Mouse (Mus musculus) mesoderm, embryonic 11.5 days (tissue): Measurements from ENCODE around the gene Selenok.

ENCODE experiments used
- DNase-seq: peaks from one replicate; pipeline ENCODE4 v3.0.0-alpha.2; 2012; ENCODE audit warnings: low read depth, low spot score

Gene Selenok

DNA sequence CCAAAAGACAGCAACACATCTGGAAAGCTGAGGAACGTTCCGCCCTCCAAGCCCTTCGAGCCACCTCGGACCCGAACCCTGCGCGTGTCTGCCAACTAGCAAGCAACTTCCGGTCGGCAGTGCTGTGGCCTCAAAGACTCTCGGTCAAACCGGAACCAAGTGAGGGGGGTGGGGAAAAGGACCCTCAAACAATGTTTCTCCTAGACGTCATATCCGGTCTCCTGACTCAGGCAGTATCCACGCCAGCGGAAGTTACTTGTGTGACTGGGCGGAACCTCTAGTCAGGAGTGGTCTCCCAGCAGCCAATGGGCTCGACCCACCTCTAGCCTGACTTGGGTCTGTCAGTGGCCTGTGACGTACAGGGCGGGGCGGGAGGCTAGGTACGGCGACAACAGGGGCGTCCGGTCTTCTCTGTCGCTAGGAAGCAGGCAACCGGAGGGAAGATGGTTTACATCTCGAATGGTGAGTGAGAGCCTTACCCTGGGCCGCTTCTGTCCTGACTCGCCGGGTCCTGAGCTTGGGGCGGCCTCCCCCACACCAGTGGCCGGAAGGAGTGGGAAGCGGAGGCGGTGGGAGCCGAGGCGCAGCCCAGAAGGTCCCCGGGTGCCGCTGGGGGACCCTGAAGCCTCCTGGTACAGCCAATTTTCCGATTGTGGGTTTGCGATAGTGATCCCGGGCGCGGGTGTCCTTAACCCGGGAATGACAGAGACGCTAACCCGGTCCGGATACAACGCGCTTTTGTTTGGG, at the start of gene Selenok:
TSS of gene Selenok (plus strand) at position 234 of the 747 bp plus-strand sequence.
- DNase-seq = peak; percentile 98

DNA sequence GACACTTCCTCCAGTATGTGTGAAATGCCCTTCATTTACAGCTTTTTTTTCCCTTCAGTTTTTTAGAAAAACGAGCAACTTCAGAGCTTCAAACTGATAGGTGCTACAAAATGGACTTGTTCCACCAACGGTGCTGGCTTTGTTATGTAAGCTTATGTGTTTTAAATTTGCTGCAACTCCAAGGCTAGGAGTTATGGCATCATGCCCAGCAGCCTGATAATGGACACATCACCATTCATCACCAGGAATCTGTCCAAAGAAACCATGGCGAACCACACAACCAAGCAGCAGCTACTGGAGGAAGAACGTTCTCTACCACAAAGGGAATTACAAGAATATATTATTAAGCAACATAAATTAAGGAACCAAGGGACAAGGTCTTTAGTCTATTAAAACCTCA, 39.1 kb upstream of the Selenok start:
- no peak for DNase-seq

DNA sequence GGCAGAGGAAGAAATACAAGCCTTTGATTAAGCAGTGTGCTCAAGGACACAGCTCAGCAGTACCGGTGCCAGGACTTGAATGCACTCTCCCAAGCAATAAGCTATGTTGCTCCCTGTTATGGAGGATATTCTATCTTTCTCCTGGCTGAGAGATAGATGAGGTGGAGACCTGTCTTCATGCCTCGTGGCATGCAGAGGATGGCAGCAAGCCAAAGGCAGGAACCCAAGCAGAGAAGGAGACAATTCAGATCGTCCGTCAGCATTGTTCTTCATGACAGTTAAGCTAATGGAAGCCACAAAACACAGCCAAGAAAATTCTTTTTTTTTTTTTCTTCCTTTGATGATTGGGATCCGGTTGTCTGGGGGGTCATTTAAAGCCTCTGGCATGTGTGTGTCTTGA, 32.6 kb upstream of the Selenok start:
- no peak for DNase-seq

DNA sequence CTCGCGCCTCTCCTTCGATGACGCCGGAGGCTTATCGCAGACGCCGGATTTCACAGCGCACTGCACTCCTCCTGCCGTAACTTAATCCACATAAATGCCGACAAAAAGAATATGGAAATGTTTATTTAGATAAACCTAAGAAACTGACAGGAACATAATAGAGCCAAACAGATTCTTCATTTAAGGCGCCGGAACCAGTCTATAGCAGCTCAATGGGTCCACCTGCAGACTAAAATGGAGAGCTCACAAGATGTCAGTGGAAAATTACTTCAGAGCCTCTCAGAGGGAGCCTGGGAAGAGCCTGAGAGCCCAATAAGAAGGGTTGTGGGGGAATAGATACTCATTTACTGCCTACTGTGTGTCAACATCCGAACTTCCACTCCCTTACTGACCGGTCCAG, 30.6 kb upstream of the Selenok start:
- DNase-seq = no peak

DNA sequence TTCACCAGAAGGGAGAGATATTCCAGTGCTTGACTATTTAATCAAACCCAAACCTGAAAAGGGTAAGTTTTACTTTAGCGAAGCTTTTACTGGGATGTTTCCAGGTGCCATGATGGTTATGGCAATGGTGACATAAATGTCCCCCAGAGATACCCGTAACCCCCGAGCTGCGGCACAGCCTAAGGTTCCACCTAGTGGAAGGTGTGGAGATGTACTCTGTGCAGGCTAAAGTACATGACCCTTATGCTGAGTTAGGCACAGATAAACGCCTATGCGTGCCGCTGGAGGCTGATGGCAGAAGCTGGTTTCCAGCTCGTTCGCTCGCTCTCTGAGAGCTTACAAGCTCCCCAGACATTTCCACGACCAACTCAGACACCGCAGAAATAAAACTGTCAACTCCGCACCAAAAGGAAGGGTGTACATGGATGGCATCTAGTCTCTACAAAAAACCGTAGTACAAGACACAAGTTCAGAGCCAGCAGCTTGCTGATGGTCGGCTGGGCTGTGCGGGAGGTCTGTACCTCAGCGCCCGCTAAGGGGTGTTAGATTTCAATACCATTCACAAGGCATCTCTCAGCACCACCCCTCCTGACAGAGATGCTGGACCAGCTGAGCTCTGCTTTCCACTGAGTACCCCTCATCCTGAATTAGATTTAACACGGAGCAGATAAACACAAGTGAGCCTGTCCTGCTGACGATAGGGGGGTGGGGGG, 28.4 kb upstream of the Selenok start:
- DNase-seq = peak; percentile 23

DNA sequence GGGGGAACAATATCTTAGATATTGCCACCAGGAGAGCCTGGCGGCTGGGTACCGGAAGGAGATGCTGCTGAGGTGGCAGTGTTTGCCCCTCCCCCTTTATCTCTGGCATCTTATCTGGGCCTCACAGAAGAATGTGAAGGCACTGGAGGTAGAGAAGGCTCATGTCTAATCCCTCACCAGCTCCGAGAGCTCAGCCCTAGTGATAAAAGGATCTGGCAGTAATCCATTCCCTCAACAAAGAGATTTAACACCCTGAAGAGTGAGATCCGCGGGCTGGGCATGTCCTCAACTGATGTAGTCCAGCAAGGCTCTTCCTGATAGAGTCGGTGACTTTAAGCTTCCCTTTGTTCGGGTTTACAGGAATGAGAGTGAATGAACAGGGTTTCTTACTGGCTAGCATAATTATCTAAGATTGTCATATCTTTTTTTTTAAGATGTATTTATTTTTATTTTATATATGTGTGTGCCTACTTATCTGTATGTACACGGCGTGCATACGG, 27.7 kb upstream of the Selenok start:
- peak; percentile 14 for DNase-seq

DNA sequence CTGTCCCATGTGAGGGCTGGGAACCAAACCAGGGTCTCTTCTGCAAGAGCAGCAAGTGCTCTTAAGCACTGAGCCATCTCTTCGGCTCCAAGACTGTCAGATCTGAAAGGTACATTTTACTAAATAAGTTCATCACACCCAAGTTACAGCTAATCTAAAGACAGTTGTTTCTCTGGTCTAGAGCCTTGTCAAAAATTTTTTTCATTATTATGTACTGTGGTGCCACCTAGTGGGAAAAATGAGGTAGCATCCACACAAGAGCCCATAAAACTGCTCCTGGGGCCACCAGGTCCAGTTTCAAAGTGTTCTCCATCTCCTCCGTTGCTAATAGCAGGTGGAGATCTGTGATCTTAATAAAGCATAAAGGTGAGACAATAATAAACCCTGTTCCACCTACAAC, 27.2 kb upstream of the Selenok start:
- peak; percentile 69 for DNase-seq

DNA sequence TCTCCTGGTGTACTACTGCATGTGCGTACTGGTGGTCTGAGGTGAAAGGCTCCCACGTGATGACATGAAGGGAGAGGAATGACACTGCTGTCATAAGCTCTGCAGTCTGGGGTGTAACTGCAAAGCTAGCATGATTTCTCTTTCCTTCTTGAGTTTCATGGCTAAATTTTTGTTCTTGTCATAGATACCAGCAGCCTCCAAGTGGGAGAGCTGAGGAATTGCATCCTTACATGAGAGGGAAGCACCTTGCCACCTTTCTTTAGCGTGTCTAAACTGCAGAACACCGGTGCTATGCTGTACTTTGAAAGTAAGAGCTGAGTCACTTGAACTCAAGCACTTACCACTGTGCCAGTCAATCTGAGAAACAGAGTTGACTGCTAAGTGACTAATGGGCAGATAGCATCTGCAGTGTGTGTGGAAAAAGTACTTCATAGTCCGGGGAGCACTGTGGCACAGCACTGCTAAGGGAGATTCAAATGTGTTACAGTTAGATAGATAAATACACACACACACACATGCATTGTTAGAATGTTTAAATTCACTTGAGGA, 21.3 kb upstream of the Selenok start:
- no peak for DNase-seq

DNA sequence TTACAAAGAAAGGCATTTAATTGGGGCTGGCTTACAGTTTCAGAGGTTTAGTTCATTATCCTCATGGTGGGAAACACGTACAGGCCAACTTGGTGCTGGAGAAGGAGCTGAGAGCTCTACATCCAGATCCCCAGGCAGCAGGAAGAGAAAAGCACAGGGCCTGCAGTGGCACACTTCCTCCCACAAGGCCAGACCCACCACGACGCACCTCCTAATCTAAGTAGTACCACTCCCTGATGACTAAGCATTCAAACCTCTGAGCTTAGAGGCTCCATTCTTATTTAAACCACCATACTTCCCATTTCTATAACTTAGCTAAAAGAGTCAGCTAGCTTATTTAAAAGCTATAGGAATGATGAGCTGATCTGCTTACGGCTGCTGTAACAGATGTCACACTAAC, 17.3 kb upstream of the Selenok start:
- DNase-seq = no peak

DNA sequence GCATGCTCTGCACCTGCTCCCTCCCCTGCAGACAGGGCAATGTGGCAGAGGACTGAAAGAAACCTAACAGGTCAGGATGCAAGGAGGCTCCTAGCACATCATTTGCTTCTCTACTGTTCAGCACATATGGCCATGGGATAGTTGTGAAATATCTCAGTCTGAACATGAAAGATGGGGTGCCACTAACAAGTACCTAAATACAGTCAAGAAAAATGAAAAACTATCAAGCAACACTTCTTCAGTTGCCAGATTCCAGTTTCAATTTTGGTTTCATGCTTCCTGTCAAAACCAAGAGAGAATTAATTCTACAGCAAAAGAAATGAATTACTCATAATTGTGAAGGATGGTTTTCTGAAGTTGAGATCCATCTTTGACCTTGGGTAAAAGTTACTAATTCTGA, 10.7 kb upstream of the Selenok start:
- no peak for DNase-seq

DNA sequence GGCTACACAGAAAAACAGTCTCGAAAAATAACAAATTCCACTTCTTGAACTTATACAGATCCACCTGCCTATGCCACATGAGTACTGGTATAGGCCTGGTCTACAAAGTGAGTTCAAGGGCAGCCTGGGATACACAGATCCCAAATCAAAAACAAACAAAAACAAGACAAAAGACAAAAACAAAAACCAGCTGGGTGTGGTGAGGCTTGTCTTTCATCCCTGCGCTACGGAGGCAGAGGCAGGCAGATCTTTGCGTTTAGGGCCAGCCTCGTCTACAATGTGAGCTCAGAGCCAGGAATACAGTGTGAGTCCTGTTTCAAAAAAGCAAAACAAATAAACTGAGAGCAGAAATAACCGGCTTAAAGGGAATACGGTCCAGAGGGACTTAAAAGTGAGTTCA, 497 bp upstream of the Selenok start:
- no peak for DNase-seq

DNA sequence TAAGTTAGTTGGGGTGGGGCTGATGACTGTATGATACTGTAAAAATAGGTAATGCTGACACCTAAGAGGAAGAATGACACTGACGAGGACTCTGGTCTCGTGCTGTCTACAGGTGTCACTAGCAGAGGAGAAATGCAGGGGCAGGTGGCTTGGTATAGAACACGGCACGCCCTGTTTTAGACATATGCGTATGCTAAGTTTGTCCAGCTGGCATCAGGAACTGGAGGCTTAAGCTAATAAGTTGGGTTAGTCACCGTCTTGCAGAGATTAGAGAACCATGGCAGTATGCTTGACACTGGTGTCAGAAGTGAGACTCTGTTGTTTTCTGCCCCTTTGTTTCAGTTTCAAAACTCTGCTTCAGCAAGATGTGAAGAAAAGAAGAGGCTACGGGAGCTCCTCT, 3.3 kb downstream of the Selenok start:
- DNase-seq = no peak

DNA sequence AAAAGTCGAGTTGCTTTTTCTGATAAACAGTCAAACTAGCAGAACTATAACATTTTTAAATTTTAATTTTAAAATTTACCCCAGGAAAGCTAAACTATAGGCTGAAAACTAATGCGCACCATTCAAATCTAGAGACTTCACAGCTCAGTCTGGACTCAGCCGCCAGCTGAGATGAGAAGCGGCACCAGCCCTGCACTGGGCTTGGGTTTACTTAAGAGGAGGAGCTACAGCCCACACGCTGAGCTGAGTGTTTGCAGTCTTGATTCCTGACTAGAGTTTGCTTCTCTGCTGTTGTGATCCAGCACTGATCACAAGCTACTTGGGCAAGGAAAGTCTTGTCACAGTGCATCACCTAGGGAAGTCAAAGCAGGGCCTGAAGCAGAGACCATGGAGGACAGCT, 3.9 kb downstream of the Selenok start:
- DNase-seq = no peak

DNA sequence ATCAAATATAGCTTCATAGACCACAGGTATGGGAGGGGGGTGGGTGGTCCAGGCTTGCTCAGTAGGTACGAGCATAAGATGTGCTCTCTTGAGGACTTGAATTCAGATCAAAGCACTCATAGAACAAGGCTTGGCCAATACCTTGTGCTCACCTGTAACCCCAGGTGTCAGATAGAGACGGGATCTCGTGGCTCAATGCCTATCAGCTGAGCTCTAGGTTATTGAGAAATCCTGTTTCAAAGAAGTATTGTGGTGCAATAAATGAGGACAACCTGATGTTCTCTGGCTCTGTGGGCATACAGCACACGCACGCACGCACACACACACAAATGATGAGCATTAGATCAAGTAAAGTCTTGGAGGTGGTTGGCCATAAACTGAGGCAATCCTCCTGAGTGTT, 8.8 kb downstream of the Selenok start:
- no peak for DNase-seq

DNA sequence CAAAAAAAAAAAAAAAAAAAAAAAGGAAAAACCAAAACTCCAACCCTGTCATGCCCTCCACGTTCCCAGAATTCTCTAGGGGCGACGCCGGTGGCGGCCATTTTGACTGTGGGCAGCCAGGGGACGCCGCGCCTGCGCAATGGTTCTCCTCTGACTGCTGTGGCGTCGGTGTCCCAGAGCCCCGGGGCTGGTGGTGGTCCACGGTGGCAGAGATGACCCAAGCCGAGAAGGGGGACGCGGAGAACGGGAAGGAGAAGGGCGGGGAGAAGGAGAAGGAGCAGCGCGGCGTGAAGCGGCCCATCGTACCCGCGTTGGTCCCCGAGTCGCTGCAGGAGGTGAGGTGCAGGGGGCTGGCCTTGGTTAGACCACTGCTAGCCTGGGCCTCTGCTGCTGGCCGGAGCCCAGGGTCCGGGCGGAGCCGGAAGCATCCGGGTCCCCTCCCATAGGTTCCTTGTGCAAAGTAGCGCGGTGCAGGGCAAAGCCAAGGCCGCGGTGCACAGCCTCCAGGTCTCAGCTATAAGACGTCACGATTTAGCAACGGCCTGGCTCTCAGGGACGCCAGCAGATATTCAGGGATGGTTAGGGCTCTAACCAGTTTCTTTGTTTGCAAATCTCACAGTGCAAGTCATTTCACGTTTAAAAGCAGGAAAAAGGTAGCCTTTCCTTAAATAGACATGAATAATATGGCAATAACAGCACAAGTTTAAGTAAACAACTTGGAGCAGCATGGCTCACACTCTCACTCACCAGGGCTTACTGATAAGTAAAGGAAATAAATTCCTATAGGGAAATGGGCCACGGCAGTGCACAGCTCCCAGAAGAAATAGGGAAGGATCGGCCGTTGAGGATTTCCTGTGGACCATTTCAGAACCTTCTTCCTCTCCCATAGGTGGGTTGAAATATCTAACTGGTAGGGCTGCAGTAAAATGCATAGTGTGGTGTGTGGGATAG, 10.4 kb downstream of the Selenok start, which contains the start of gene Actr8:
TSS of gene Actr8 (plus strand) at position 84 of the 951 bp plus-strand sequence.
- peak; percentile 92 for DNase-seq

DNA sequence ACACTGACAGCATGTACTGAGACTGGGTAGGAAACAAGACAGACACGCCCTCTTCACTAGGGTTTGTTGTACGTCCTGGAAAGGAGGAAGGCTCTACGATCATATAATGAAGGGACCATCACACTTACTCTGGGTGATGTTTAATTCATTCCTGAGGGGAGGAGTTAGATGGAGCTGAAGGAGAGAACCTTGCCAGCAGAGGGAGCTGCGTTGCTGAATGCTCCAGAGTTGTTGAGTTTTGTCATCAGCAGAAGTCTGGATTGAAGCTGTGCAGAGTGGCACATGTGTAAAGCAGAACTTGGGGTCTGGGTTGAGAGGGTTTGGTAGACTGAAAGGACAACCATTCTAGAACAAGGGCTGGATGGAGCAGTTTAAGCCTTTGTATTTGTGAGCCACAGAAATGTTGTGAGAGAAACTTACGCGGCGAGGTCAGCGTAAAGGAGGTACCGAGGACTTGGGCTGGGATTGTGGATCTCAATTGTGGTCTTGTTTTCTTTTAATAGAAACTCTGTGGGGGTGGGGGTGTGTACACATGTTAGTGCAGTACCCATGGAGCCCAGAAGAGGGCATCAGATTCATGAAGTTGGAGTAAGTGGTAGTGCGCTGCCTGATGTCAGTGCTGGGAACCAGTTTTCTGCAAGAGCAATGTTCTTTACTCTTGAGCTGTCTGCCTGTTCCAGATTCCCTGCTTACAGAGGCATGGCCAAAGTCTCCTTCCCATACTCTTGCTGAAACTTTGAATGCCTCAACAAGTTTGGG, 12.5 kb downstream of the Selenok start:
- peak; percentile 26 for DNase-seq

DNA sequence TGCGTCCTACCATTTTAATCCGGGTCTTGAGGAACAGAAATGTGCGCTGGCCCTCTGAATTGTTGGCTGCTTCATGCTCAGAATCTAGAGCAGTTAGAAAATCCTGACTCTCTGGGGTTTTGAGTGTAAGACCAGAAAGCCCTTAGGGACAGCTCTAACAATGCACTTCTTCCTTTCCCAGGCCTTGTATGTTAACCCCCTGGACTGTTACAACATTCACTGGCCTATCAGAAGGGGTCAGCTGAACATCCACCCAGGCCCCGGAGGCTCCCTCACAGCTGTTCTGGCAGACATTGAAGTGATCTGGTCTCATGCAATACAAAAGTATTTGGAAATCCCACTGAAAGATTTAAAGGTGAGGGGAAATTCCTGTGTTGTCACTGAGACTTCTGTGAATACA, 18.0 kb downstream of the Selenok start:
- DNase-seq = no peak

DNA sequence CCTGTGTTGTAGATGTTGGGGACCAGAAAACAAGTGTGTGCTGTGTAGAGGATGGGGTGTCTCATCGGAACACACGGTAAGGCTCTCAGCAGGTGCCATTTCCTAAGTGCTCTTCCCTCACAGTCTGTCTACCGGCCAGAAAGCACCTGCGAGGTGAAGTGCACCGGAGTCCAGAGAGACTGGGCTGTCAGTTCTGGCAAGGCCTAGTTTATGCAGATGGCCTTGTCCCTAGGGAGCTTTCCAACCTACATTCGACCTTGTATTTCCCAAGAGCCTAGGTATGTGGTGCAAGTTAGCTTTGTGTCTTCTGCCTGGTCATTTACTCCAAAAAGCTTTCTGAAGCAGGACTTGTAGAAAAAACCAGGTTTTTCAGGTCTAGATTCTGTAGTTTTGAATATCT, 19.2 kb downstream of the Selenok start:
- no peak for DNase-seq

DNA sequence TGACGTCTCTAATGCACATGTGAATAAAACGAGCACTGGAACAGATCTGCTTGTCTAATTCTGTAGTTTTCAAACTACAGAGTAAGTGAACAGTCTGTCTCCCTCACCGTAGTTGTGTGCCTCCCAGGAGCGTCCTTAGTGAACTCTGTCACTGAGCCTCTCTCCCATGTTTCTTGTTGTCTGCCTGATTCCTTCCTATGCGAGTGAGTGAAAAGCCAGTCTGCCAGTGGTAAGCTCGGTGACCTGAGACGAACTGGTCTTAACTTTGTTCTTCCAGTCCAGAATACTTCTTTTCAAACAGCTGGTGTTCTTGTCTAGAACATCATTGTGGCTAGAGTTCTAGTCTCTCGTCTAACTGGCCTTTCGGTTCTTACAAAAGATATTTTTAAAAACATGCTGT, 19.6 kb downstream of the Selenok start:
- no peak for DNase-seq

DNA sequence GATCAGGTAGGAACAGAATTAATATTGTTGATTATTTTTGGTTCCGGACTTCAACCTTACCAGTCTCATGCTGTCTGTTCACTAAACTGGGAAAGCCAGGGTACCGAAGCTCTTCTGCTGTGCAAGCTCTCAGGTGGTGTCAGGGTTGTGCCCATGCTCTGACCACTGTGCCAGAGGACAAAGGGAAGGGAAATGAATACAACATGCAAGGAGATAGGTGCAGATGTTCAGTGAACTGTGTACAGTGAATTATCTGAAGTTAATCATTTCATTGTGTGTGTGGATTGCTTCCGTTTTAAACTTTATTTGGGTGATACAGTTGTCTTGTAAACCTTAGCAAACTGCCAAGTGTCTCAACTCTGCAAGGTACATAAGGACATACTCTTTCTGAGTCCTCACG, 20.2 kb downstream of the Selenok start:
- no peak for DNase-seq

DNA sequence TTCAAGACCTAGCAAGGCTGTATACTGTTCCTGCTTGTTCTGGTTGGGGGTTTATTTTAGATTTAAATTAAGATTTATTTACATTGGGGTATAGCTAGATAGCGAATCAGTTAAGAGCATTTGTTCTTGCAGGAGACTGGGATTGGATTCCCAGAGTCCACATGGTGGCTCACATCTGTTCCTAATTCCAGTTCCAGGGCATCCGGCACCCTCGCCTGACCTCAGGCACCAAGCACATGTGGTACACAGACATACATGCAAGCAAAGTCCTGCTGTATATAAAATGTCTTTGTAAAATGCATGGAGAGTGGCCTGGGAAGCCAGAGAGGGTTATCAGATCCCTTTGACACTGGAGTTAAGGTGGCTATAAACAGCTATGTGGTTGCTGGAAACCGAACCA, 26.9 kb downstream of the Selenok start:
- peak; percentile 42 for DNase-seq
